Mouse (Mus musculus) ES-Bruce4 (cell line): ENCODE measurements around the gene Dhdds. TPM values are rescaled to one million over a fixed set of nuclear protein-coding genes. Genes with fewer than 3 reads are reported as not detected.

ENCODE experiments used
- H3K27ac ChIP-seq: 2 replicates; pipeline ENCODE4 v1.5.1; 2012; ENCODE audit warnings: low read length, inconsistent platforms; ENCODE audit not compliant: insufficient read depth
- H3K27me3 ChIP-seq: 2 replicates; pipeline ENCODE4 v1.6.1; 2012; ENCODE audit warnings: mild to moderate bottlenecking, low read length, inconsistent platforms; ENCODE audit not compliant: control insufficient read depth, poor library complexity, insufficient read depth, severe bottlenecking
- H3K36me3 ChIP-seq: 2 replicates; pipeline ENCODE4 v1.6.1; 2012; ENCODE audit warnings: inconsistent platforms, mild to moderate bottlenecking, low read length, moderate library complexity; ENCODE audit not compliant: control insufficient read depth, poor library complexity, insufficient read depth, severe bottlenecking
- H3K4me1 ChIP-seq: one replicate; pipeline ENCODE4 v1.8.1; 2011; ENCODE audit warnings: low read length; ENCODE audit not compliant: control insufficient read depth, insufficient read depth
- H3K4me3 ChIP-seq: 2 replicates; pipeline ENCODE4 v1.5.1; 2011; ENCODE audit warnings: low read depth, mild to moderate bottlenecking, low read length
- H3K9ac ChIP-seq: 2 replicates; pipeline ENCODE4 v1.6.1; 2012; ENCODE audit warnings: low read depth, mild to moderate bottlenecking, inconsistent platforms; ENCODE audit not compliant: poor library complexity, severe bottlenecking
- H3K9me3 ChIP-seq: replicated peaks from 2 replicates; pipeline ENCODE4 v1.6.1; 2012; ENCODE audit warnings: mild to moderate bottlenecking, low read length, inconsistent platforms; ENCODE audit not compliant: control insufficient read depth, poor library complexity, insufficient read depth, severe bottlenecking
- CTCF ChIP-seq: IDR thresholded peaks from one replicate; pipeline ENCODE4 v1.8.1; 2011; ENCODE audit warnings: low read depth, low read length
- EP300 ChIP-seq: IDR thresholded peaks from 2 replicates; pipeline ENCODE4 v1.6.1; 2011; ENCODE audit warnings: low read depth, low read length; ENCODE audit not compliant: insufficient read depth
- POLR2A ChIP-seq: IDR thresholded peaks from one replicate; pipeline ENCODE4 v1.8.1; 2011; ENCODE audit warnings: low read length; ENCODE audit not compliant: insufficient read depth
- polyA plus RNA-seq: library from polyadenylated mRNA; stranded (reverse); fragments of >200 nt; gene quantifications from 2 replicates; pipeline ENCODE4 v1.2.4, GENCODE M21; 2011; ENCODE audit warnings: low read depth; ENCODE audit not compliant: missing spikeins, insufficient read depth, insufficient read length

Dhdds gene
- polyA plus RNA-seq, 1 experiment: 18.5 TPM

GRCm38 (mm10) chr4:134020621-134021020 lies 19.9 kb upstream of the Dhdds start:
- Histone ChIP-seq H3K27ac (no peak overlapping the region), H3K36me3 (peaks cover 2% of the 10 kb centered on the region), H3K9me3 (no peaks in the 10 kb centered on the region), H3K4me3 (no peak overlapping the region), H3K4me1 (peaks cover 4% of the 10 kb centered on the region), H3K27me3 (no peaks in the 10 kb centered on the region), H3K9ac (no peak overlapping the region)
- TF ChIP-seq EP300 (peak; percentile 84), CTCF (no peak), POLR2A (no peak)

- Histone ChIP-seq H3K4me1 (peaks cover 6% of the 10 kb centered on the region), H3K9ac (no peak overlapping the region), H3K36me3 (peaks cover 4% of the 10 kb centered on the region), H3K4me3 (peak overlapping the region; percentile 21), H3K27me3 (no peaks in the 10 kb centered on the region), H3K9me3 (no peaks in the 10 kb centered on the region), H3K27ac (0 out of 2 replicates have a peak overlapping the region, but pooled peaks have one; percentile 6)
- TF ChIP-seq CTCF (no peak), POLR2A (no peak), EP300 (0 out of 2 replicates have a peak, but pooled peaks have one; percentile 6)
Observed at GRCm38 (mm10) chr4:134019641-134020351, 19.1 kb upstream of the Dhdds start.

DNA sequence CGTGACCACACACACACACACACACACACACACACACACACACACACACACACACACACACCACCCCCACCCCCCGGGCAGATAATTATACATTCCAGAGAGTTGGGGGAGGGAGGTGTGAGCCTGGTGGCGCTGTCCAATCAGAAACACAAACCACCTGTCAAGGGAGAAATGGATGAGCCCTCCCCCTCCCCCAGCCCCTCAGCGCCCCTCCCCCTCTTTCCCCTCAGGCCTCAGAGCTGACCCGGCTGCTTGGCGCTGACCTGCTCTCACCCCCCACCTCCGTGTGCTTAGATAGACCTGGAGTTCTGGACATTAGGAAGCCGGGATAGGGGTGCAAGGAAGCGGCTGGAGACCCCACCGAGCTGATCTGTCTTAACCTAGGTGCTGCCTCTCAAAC lies 18.5 kb upstream of the Dhdds start:
- TF ChIP-seq POLR2A (no peak), EP300 (peak; percentile 52; the same call in 1 of the 2 replicates)
- no peaks in the 10 kb centered on the region for H3K27me3 ChIP-seq
- peak overlapping the region; percentile 21; the same call in 1 of the 2 replicates for H3K4me3 ChIP-seq
- 0 out of 2 replicates have a peak overlapping the region, but pooled peaks have one; percentile 6 for H3K27ac ChIP-seq
- no peaks in the 10 kb centered on the region for H3K9me3 ChIP-seq
- no peak overlapping the region for H3K9ac ChIP-seq
- H3K4me1 ChIP-seq: peaks cover 6% of the 10 kb centered on the region
- H3K36me3 ChIP-seq: peaks cover 7% of the 10 kb centered on the region

DNA sequence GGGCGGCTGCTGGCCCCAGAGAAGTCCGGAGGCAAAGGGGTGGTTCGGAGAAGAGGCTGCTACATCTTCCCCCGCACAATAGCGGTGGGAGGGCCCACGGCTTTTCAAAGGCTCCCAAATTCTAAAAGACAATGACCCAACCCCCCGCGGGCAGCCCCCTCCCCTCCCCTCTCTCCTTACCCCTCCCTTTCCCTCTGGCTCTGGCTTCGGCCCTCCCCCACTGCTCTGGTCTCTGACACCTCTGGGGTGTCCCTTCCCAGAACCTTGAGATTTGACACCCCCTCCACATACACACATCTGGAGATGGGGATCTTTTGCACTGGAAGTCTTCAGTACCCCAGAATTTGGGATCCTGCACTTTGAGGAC lies 18.0 kb upstream of the Dhdds start, which contains the start of gene Lin28a:
Lin28a (minus strand) TSS at position 63 of the 367 bp plus-strand sequence.
- H3K9ac ChIP-seq: peak within 1 kb of the TSS; percentile 62
- peak within 1 kb of the TSS; percentile 73 for H3K27ac ChIP-seq
- peak within 1 kb of the TSS; percentile 71 for H3K4me3 ChIP-seq
- peaks cover 7% of the 10 kb centered on the region for H3K4me1 ChIP-seq
- peaks cover 7% of the 10 kb centered on the region for H3K36me3 ChIP-seq
- peak; percentile 58; the same call in 1 of the 2 replicates for TF ChIP-seq EP300
- TF ChIP-seq CTCF: no peak
- TF ChIP-seq POLR2A: no peak
- no peaks in the 10 kb centered on the region for H3K27me3 ChIP-seq
- H3K9me3 ChIP-seq: no peaks in the 10 kb centered on the region

DNA sequence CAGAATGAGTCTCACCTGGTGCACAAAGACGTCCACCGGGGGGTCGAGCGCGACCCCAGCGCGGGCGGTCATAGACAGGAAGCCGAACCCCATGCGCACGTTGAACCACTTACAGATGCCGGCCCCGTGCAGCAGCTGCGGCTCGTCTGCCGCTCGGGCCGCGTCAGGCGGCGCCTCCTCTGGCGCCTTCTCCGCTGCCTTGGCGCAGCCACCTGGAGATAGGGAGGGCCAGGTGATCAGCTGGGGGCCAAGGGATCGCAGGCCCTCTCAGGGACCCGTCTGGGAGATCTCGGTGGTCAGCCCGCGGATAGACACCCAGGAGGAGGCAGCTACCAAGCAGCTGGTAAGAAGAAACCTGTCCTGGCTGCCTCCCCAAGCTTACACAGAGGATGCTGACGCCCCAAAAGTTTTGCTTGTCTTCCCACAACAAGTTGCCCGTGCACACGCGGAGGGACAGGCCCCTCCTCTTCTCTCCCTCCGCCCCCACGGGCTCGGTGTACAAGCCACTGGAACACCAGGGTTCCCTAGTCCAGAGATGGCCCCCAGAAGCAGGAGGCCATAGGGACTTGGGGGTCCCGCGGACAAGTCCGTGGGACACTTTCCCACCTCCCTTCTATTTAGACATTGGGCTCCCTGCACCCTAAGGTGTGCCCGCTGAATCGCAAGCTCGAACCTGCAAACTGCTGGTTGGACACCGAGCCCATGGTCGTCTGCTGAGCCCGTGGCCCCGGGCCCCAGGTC lies 17.5 kb upstream of the Dhdds start:
- Histone ChIP-seq H3K4me3 (peak overlapping the region; percentile 71), H3K9ac (peak overlapping the region; percentile 62), H3K9me3 (no peaks in the 10 kb centered on the region), H3K27me3 (no peaks in the 10 kb centered on the region), H3K27ac (peak overlapping the region; percentile 73), H3K4me1 (peaks cover 7% of the 10 kb centered on the region), H3K36me3 (peaks cover 11% of the 10 kb centered on the region)
- TF ChIP-seq EP300: no peak
- TF ChIP-seq CTCF: no peak
- no peak for TF ChIP-seq POLR2A
